Mouse (Mus musculus) skeletal muscle tissue, adult 2 months (tissue): ENCODE data around the gene Nptn.

Source experiments
- DNase-seq: peaks from one replicate; pipeline ENCODE4 v3.0.0-alpha.2; 2012; ENCODE audit warnings: low read depth, low spot score

Nptn gene

GRCm38 (mm10) chr9:58656396-58656795 is 74.4 kb downstream of the Nptn start:
- no peak for DNase-seq

GRCm38 (mm10) chr9:58656824-58657223 is 74.8 kb downstream of the Nptn start:
- no peak for DNase-seq

DNA sequence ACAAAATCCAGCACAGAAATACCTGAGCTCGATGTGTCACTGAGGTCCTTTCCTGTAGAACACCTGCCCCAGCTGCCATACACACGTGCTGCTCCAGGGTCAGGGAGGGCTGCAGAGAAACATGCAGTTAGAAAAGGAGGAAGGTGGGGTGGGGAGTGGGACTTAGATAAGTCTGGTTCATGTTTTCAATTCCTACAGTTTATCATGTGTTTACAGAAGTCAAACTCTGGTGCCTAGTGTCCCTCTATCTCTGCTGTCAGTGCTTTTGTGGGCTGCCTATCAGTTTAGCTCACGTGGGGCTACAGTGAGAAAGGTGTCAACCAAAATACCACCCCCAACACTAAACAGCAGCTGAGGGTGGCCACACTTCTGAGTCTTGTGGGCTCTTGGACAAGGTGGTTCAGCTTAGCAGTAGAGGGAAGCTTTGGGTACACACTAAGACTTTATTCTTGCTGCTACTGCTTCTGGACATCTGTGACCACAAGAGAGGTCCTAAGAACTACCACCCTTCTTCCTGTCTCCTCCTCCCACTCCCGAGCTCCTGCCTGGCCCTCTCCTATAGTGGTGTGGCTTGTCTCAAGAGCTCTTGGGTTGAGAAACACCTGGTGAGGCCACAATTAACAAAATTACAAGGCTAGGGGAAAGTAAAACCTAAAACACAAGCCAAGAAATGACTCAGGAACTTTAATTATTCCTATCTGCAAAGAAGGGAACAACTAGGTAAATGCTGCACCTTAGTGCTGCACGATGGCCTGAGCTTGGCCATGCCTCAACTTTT is 75.9 kb downstream of the Nptn start:
- DNase-seq = no peak

GRCm38 (mm10) chr9:58658596-58659309 is 76.7 kb downstream of the Nptn start:
- DNase-seq = no peak

- DNase-seq = no peak
Observed at GRCm38 (mm10) chr9:58659331-58659730, 77.3 kb downstream of the Nptn start.

GRCm38 (mm10) chr9:58659989-58660388 is 77.9 kb downstream of the Nptn start:
- no peak for DNase-seq

- no peak for DNase-seq
Observed at GRCm38 (mm10) chr9:58660673-58661072, 78.6 kb downstream of the Nptn start.

DNA sequence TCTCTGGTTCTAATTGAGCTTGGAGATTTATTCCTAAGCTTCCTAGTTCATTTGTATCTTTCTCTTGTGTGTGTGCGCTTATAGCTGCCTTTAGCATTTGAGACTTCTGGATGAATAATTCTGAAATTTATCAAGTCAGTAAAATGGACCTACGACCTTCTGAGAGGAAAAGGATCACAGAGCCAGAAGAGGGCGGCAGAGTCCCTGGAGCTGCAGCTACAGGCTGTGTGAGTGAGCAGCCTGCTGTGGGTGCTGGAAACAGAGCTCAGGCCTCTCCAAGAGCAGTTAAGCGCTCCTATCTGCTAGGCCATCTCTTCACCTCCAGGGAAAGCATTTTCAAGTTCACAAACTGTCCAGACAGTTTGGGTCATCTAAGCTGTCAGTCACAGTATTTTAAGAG is 80.0 kb downstream of the Nptn start:
- no peak for DNase-seq

DNA sequence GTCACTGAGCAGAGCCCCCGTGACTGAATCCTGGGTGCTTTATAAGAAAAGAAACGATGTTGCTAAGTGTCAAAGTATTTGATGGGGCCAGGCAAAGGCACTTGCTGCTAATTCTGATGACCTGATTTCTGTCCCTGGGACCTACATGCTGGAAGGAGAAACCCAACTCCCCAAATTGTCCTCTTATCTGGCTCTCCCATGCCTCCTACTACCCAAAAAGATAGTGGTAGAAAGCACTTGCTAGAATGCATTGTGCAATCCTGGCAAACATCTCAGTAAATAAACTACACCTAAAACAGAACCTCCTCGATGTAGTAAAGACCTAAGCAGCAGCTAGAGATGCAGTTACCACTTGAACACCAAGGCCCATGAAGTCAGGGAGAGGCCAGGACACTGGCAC is 80.8 kb downstream of the Nptn start:
- DNase-seq = no peak

GRCm38 (mm10) chr9:58665492-58665891 is 83.5 kb downstream of the Nptn start:
- DNase-seq = no peak

DNA sequence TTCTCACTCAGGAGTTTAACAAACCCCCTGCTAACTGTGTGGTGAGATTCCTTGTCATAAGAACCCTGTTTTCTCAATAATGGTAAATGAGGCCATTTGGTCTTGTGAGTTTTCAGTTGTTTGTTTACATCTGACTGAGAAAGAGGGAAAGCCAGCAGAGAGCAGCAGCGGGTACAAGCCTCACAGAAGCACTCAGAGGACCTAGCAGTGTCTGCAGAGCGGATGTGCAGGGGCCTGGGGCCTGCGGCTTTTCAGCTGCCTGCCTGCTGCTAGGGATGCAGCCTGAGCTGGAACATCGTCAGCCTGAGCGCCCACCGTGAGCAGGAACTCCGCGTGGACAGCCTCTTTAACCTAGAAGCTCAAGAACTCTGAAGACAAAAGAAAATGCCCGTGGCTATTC is 84.2 kb downstream of the Nptn start:
- DNase-seq = no peak

DNA sequence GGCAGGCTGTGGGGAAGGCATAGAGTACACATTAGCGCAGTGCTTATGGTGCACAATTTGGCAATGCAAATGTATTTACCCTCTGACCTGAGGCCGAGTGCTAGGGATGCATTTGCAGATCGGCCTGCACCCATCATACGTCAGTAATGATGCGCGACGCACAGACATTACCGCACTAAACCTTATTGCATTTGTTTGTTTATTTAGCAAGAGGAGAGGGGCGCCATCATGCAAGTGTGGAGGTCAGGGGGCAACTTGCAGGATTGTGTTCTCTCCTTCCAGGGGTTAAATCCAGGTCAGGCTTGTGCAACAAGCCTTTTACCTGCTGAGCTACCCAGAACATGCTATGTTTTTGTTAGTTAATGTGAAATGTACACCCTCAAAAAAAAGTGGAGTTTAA is 85.2 kb downstream of the Nptn start:
- no peak for DNase-seq

GRCm38 (mm10) chr9:58668171-58668570 is 86.1 kb downstream of the Nptn start:
- DNase-seq = no peak

DNA sequence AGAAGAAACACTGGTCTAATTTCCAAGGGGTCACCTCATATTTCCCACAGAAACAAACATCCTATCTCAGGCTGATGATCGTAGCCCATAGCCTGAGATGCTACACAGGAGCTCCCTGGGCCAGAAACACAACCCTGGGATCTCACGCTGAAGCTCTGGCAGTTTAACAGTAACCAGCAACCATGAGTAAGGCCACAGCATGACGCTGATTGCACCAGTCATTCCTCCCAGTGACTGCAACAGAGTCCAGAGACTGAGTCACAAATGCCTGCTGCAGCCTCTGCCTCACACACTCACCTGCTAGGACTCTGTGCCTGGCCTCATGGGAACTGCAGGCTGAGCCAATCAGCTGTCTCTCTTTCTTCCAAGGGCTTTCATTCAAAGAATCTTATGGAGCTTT is 87.0 kb downstream of the Nptn start:
- no peak for DNase-seq

- DNase-seq = no peak
Observed at GRCm38 (mm10) chr9:58669819-58670218, 87.8 kb downstream of the Nptn start.

DNA sequence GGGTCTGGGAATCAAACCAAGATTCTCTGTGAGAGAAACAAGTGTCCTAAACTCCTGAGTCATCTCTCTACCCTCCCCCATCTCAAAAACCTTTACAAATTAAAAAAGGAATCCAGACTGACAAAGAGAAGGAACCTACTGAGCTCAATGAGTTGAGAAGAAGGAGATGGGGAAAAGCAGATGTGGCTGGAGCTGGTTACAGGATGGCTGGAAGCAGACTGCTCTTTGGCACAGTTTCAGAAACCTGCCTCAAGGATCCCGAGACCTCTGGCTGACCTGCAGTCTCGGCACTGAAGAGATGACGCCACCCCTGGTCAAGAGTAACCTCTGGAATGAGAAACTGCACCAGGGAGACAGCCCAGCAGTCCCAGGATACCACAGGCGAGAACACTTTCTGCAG is 90.4 kb downstream of the Nptn start:
- DNase-seq = peak; percentile 80

DNA sequence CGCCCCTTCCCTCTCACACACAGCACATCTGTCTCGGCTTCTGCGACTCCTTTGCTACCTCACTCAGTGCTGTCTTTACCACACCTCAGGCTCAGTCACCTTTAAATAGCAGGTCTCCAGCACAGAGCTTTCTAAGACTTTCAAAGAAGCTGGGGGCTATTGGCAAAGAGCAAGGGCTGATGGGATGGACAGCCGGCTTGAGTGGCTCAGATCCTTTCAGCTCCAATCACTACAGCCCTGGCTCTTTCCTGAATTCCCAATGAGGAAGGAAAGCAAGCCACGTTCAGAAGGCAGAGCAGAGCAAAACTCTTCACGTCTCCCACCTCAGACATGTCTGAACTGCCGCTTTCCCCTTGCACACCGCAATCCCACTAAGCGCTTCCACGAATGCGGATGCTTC is 92.7 kb downstream of the Nptn start:
- DNase-seq = no peak

GRCm38 (mm10) chr9:58675371-58675770 is 93.3 kb downstream of the Nptn start:
- DNase-seq = peak; percentile 28

- DNase-seq = peak; percentile 27
Observed at GRCm38 (mm10) chr9:58681411-58681810, 99.4 kb downstream of the Nptn start.

DNA sequence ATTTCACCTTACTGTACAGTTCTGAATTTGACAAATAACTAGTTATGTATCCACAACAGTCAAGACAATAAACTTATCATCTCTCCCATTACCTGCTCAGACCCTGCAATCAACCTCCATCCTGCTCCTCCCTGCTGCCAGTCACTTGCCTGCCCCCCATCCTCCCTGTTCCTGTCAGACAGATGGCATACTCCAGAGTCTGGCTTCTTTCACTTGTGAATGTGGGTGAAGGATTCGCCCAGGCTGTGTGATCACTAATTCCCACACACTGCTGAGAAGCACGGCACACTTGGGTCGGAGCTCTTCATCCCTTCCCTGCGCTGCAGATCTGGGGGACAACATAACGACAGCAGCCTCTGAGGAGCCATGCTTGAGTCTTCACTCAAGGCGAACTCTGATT is 100.1 kb downstream of the Nptn start:
- no peak for DNase-seq

GRCm38 (mm10) chr9:58683372-58683771 is 101.3 kb downstream of the Nptn start:
- no peak for DNase-seq

DNA sequence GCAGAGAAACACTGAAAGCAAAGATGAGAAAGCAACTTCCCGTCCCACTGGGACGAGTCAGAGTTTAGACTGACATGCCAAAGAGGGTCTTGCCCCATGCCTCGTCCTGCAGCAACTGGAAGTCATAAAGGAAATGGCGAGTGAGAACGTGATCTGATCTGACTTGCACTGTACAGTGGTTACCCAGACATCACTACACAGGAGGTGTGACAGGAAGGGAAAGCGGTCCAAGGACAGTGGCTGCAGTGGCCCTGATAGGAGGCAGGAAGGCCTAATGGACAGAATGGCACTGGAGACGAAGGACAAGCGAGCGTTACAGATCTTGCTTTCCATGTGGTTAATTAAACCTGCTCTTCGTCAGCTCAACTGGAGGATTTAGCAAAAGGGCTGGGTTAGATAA is 103.2 kb downstream of the Nptn start:
- no peak for DNase-seq

DNA sequence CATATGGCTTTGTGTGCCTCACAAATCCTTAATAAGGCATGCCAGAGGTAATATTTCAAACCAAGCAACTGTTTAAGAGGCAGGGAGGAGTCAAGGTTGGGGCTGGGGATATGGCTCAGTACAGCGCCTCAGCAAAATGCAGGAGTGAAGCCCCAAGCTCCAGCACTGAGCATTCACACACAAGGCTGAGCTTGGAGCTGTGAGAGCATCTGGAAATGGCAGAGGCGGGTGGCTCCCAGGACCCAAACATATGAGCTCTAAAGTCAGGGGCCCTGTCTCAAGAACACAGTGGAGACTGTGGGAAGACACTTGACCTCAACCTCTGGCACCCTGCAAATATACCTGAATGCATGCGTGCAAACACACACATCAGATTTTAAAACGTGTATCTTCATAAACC is 106.0 kb downstream of the Nptn start:
- no peak for DNase-seq
